Mouse (Mus musculus): ENCODE measurements around the gene Prr22.
A peak's percentile ranks its signal among the peaks of the same experiment; 100 is the strongest.

The Prr22 gene

GRCm38 (mm10) chr17:56808518-56808917 lies 38.5 kb downstream of the Prr22 start:
- DNase-seq (ENCODE audit: low read depth, low spot score): peak; percentile 56

GRCm38 (mm10) chr17:56810245-56810644 lies 40.2 kb downstream of the Prr22 start:
- DNase-seq (ENCODE audit: low read depth, low spot score): no peak

GRCm38 (mm10) chr17:56814316-56815056 lies 44.4 kb downstream of the Prr22 start:
- DNase-seq (ENCODE audit: low read depth, low spot score): no peak

GRCm38 (mm10) chr17:56815057-56815345 lies 45.0 kb downstream of the Prr22 start:
- no peak for DNase-seq (ENCODE audit: low read depth, low spot score)

- no peak for DNase-seq (ENCODE audit: low read depth, low spot score)
Measured at GRCm38 (mm10) chr17:56818067-56818636, 48.1 kb downstream of the Prr22 start.

GRCm38 (mm10) chr17:56819032-56819545 lies 49.0 kb downstream of the Prr22 start:
- DNase-seq (ENCODE audit: low read depth, low spot score): no peak

- no peak for DNase-seq (ENCODE audit: low read depth, low spot score)
Measured at GRCm38 (mm10) chr17:56819694-56820111, 49.7 kb downstream of the Prr22 start.

Data from retina, adult 2 months (tissue).